8 mouse cellular contexts compared by ENCODE assay signal in genomic region chr12:59010482-59010881, GRCm38 (mm10). TPM values are rescaled to one million over a fixed set of nuclear protein-coding genes. Genes with fewer than 3 reads are reported as not detected.
DNase-seq lines count a peak whose midpoint lies in the region; ATAC-seq lines count a peak whose summit lies in the region.

No protein-coding gene starts in this region.

- H3K36me3 ChIP-seq in heart, embryonic 11.5 days (ENCODE audit: control insufficient read depth, insufficient read depth, low read length) = peaks cover 11% of the 10 kb centered on the region
- H3K36me3 ChIP-seq in forebrain, embryonic 13.5 days (ENCODE audit: poor library complexity, severe bottlenecking) = peaks cover 15% of the 10 kb centered on the region
- peaks cover 24% of the 10 kb centered on the region for H3K36me3 ChIP-seq in liver, embryonic 12.5 days

- ATAC-seq in heart, embryonic 11.5 days (replicated peaks; ENCODE audit: insufficient number of reproducible peaks, low FRiP score, low TSS enrichment) = no peak
- no peak for ATAC-seq in forebrain, embryonic 13.5 days
- no peak for ATAC-seq in liver, embryonic 12.5 days

- no peaks in the 10 kb centered on the region for H3K9me3 ChIP-seq in heart, embryonic 11.5 days (replicated peaks; ENCODE audit: control insufficient read depth, low read length)
- H3K9me3 ChIP-seq in forebrain, embryonic 13.5 days (replicated peaks) = no peaks in the 10 kb centered on the region
- H3K9me3 ChIP-seq in liver, embryonic 12.5 days (replicated peaks) = no peaks in the 10 kb centered on the region

- H3K27me3 ChIP-seq in heart, embryonic 11.5 days (ENCODE audit: control insufficient read depth, insufficient read depth, low read length) = no peaks in the 10 kb centered on the region
- no peaks in the 10 kb centered on the region for H3K27me3 ChIP-seq in forebrain, embryonic 13.5 days
- no peaks in the 10 kb centered on the region for H3K27me3 ChIP-seq in liver, embryonic 12.5 days (replicated peaks)

- H3K9ac ChIP-seq in heart, embryonic 11.5 days (ENCODE audit: low read depth, low read length) = no peak overlapping the region
- H3K9ac ChIP-seq in forebrain, embryonic 13.5 days = no peak overlapping the region
- peak overlapping the region; percentile 83 for H3K9ac ChIP-seq in liver, embryonic 12.5 days

- peak overlapping the region; percentile 74 for H3K4me2 ChIP-seq in heart, embryonic 11.5 days
- peak overlapping the region; percentile 88 for H3K4me2 ChIP-seq in forebrain, embryonic 13.5 days
- peak overlapping the region; percentile 89 for H3K4me2 ChIP-seq in liver, embryonic 12.5 days

- no peak for DNase-seq in heart, adult 9 months (ENCODE audit: low spot score in 2 of 2)
- peak; percentile 53 for DNase-seq in ES-CJ7 (ENCODE audit: low read depth, low spot score)
- peak; percentile 29 for DNase-seq in retina, embryonic 14.5 days (ENCODE audit: low spot score)
- DNase-seq in frontal cortex, postnatal 36 days (ENCODE audit: low spot score in 2 of 2) = no peak
- no peak for DNase-seq in spleen, adult 18-20 months

- no peak overlapping the region for H3K27ac ChIP-seq in heart, embryonic 11.5 days (ENCODE audit: low read depth, low read length)
- no peak overlapping the region for H3K27ac ChIP-seq in forebrain, embryonic 13.5 days
- H3K27ac ChIP-seq in liver, embryonic 12.5 days = peak overlapping the region; percentile 5; the same call in 1 of the 2 replicates

- WGBS in heart, embryonic 11.5 days (ENCODE audit: insufficient replicate concordance) = 60% methylated on average over 2 of the region's 2 CpGs
- WGBS in forebrain, embryonic 13.5 days = 81% methylated on average over 2 of the region's 2 CpGs
- 53% methylated on average over 2 of the region's 2 CpGs for WGBS in liver, embryonic 12.5 days (ENCODE audit: insufficient replicate concordance)

- H3K4me3 ChIP-seq in heart, embryonic 11.5 days (ENCODE audit: low read depth, low read length) = peak overlapping the region; percentile 69
- H3K4me3 ChIP-seq in forebrain, embryonic 13.5 days = peak overlapping the region; percentile 76
- peak overlapping the region; percentile 75; the same call in 1 of the 2 replicates for H3K4me3 ChIP-seq in liver, embryonic 12.5 days

- H3K4me1 ChIP-seq in heart, embryonic 11.5 days (ENCODE audit: control insufficient read depth, insufficient read depth, low read length) = peaks cover 9% of the 10 kb centered on the region; the same call in 1 of the 2 replicates
- peaks cover 23% of the 10 kb centered on the region for H3K4me1 ChIP-seq in forebrain, embryonic 13.5 days
- H3K4me1 ChIP-seq in liver, embryonic 12.5 days = peaks cover 35% of the 10 kb centered on the region

RNA-seq across cellular contexts. Expression of gene Sec23a, which starts 1.3 kb away (rescaled TPM):
- polyA plus RNA-seq in heart, embryonic 11.5 days (2014; fragmentation: Nextera tagmentation; extraction: Ambion mirVana) = 77.8 and 103 TPM in 2 replicates
- 81.3 and 85.9 TPM in 2 replicates for polyA plus RNA-seq in forebrain, embryonic 13.5 days (2015; fragmentation: Nextera tagmentation; extraction: Ambion mirVana)
- polyA plus RNA-seq in liver, embryonic 12.5 days (2016; fragmentation: Nextera tagmentation; extraction: Ambion mirVana) = 31.2 and 32.5 TPM in 2 replicates

RNA-seq across cellular contexts. Expression of gene Gemin2, which starts 2.7 kb away (rescaled TPM):
- polyA plus RNA-seq in heart, embryonic 11.5 days (2014; fragmentation: Nextera tagmentation; extraction: Ambion mirVana) = 23.2 and 25.4 TPM in 2 replicates
- polyA plus RNA-seq in forebrain, embryonic 13.5 days (2015; fragmentation: Nextera tagmentation; extraction: Ambion mirVana) = 22.5 and 24.7 TPM in 2 replicates
- polyA plus RNA-seq in liver, embryonic 12.5 days (2016; fragmentation: Nextera tagmentation; extraction: Ambion mirVana) = 27.3 and 28.2 TPM in 2 replicates

RNA-seq across cellular contexts. Expression of gene Trappc6b, which starts 50.8 kb away (rescaled TPM):
- polyA plus RNA-seq in heart, embryonic 11.5 days (2014; fragmentation: Nextera tagmentation; extraction: Ambion mirVana) = 62.5 and 64.2 TPM in 2 replicates
- polyA plus RNA-seq in forebrain, embryonic 13.5 days (2015; fragmentation: Nextera tagmentation; extraction: Ambion mirVana) = 137 and 140 TPM in 2 replicates
- 54.4 and 55.3 TPM in 2 replicates for polyA plus RNA-seq in liver, embryonic 12.5 days (2016; fragmentation: Nextera tagmentation; extraction: Ambion mirVana)

RNA-seq across cellular contexts. Expression of gene Pnn, which starts 56.2 kb away (rescaled TPM):
- 68.5 and 74.1 TPM in 2 replicates for polyA plus RNA-seq in heart, embryonic 11.5 days (2014; fragmentation: Nextera tagmentation; extraction: Ambion mirVana)
- 114 and 120 TPM in 2 replicates for polyA plus RNA-seq in forebrain, embryonic 13.5 days (2015; fragmentation: Nextera tagmentation; extraction: Ambion mirVana)
- polyA plus RNA-seq in liver, embryonic 12.5 days (2016; fragmentation: Nextera tagmentation; extraction: Ambion mirVana) = 68.6 and 69.4 TPM in 2 replicates

Comparison
In these comparisons a context has a peak if more than half of its experiments do, and no peak if none do; other contexts are left out.
1. DNase-seq: peak in ES-CJ7 (single experiment) and retina, embryonic 14.5 days (single experiment); none in heart, adult 9 months (0 of 2), frontal cortex, postnatal 36 days (0 of 2) and spleen, adult 18-20 months (0 of 2).
2. Peak in every context shown above with its lines, with median percentiles within 50 percentile points of each other: H3K4me2 ChIP-seq and H3K4me3 ChIP-seq.